Mouse (Mus musculus) Patski (cell line): Measurements from ENCODE around the gene Olfr325. TPM values are rescaled to one million over a fixed set of nuclear protein-coding genes. Genes with fewer than 3 reads are reported as not detected.
"Not testable (repeated sequence)": the region's sequence is repeated elsewhere in the genome, so short reads cannot be mapped to it uniquely, and the experiment has no call there.

Experiments used
- ATAC-seq: fragments of 100-300 bp; one replicate; pipeline ENCODE4 v1.8.0; 2021
- CTCF ChIA-PET: fragments of 350-600 bp; sonication (Branson Sonifier 250); formaldehyde crosslinking; loops from one replicate; lab custom pipeline; 2022; ENCODE audit warnings: inconsistent platforms; lab: Charles Lee
- POLR2A ChIA-PET: fragments of 350-600 bp; sonication (Branson Sonifier 250); formaldehyde crosslinking; loops from one replicate; lab custom pipeline; 2022; ENCODE audit warnings: antibody characterized with exemption, inconsistent platforms; lab: Charles Lee
- DNase-seq: peaks from one replicate; pipeline ENCODE4 v3.0.0-alpha.2; 2011; ENCODE audit warnings: low read depth, low spot score
- H3K27me3 ChIP-seq: fragments of 371-371 bp; one replicate; pipeline ENCODE4 v1.5.1; 2021
- CTCF ChIP-seq: fragments of 100-300 bp; IDR thresholded peaks from one replicate; pipeline ENCODE4 v1.5.1; 2021
- in situ Hi-C: fragments of 300-500 bp; cut with MboI; formaldehyde crosslinking; loops from 3 replicates; pipeline ENCODE4 v1.11.1; 2018; ENCODE audit warnings: low pct_unique_long_range_greater_than_20kb, mixed read lengths
- polyA plus RNA-seq: library from polyadenylated mRNA; unstranded; gene quantifications from one replicate; pipeline ENCODE4 v1.2.3, GENCODE M21; 2021

Olfr325 gene
- polyA plus RNA-seq, result not detected

DNA sequence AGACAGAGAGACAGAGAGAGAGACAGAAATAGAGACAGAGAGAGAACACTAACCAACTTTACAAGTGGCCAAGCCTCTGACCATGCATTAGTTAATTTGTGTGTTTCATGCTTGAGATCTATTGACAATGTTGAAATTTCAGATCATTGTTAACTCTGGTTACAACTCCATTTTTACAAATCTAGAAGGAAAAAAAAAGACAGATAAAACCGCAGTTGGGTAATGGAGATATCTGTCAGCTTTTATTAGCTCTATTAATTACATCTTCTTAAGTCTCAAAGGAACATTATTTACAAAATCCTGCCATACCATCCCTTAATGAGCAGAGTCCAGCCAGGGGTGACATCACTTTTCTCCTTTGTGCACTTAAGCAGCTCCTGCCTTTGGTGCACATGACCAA is at the start of gene Olfr325:
Olfr325 (plus strand) TSS at position 301 of the 400 bp plus-strand sequence.
- no peaks in the 10 kb centered on the region for H3K27me3 ChIP-seq
- TF ChIP-seq CTCF, result no peak
- in situ Hi-C loops, result no loop called here
- ChIA-PET POLR2A (no interaction called here), CTCF (interaction anchor here (1.0 kb wide), 1 partner anchor 25 kb away, joined by 3 read pairs; no protein-coding TSS in a partner anchor)
- ATAC-seq (no peak), DNase-seq (no peak)

DNA sequence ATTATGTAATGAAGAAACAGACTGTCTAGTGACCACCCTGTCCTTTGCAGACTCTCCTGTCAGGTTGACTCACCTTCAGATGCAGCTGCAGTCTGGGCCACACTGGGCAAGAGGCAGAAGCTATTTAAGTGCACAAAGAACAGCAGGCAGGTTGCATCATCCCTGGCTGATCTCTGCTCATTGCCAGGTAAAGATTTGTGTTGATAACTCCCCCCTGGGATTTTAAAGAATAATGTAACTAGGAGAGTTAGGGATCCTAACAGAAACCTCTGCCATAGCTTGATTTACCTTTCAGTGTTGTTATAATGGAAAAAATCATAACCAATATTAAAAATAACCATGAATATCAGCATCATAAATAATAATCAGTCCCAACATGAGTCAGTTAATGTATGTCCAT is 42.8 kb upstream of the Olfr325 start, which contains the start of gene Olfr330:
Olfr330 (minus strand) TSS at position 101 of the 400 bp plus-strand sequence.
- in situ Hi-C loops, DNase-seq, ATAC-seq, POLR2A ChIA-PET, CTCF ChIA-PET: not testable (repeated sequence)
- peaks cover 19% of the 10 kb centered on the region for H3K27me3 ChIP-seq

DNA sequence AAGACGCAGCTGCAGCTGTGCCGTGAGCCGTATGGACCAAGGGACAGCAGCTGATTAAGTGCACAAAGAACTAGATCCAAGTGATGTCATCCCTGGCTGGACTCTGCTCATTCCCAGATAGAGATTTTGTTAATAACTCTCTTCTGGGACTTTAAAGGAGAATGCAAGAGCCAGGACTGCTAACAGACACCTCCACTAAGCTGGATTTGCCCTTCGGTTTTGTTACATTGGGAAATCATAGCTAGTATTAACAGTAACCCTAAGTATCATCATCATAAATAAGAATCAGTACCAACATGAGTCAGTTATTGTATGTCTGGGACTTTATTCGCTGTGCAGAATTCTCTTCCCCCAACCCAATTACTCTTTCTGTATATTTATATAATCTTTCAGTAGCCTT is 31.2 kb upstream of the Olfr325 start, which contains the start of gene Olfr329-ps:
Olfr329-ps (minus strand) TSS at position 101 of the 400 bp plus-strand sequence.
- DNase-seq (no peak), ATAC-seq (no peak)
- CTCF ChIA-PET, result no interaction called here
- POLR2A ChIA-PET, result no interaction called here
- TF ChIP-seq CTCF, result no peak
- in situ Hi-C loops, result no loop called here
- H3K27me3 ChIP-seq, result peaks cover 29% of the 10 kb centered on the region

GRCm38 (mm10) chr11:58555536-58555935 is 22.0 kb upstream of the Olfr325 start, which contains the start of gene Olfr328:
Olfr328 (minus strand) TSS chr11:58555636.
- in situ Hi-C loops, result no loop called here
- CTCF ChIA-PET, result no interaction called here
- DNase-seq, result no peak
- peaks cover 12% of the 10 kb centered on the region for H3K27me3 ChIP-seq
- POLR2A ChIA-PET, result no interaction called here
- TF ChIP-seq CTCF, result no peak
- ATAC-seq, result no peak

GRCm38 (mm10) chr11:58570405-58570804 is 7.1 kb upstream of the Olfr325 start, which contains the start of gene Olfr224:
Olfr224 (minus strand) TSS chr11:58570553.
- ChIA-PET POLR2A (interaction anchor here (0.6 kb wide), 1 partner anchor 178 kb away, joined by 5 read pairs; no protein-coding TSS in a partner anchor), CTCF (no interaction called here)
- no peak for TF ChIP-seq CTCF
- in situ Hi-C loops, result no loop called here
- DNase-seq, result no peak
- H3K27me3 ChIP-seq, result peaks cover 15% of the 10 kb centered on the region
- ATAC-seq, result no peak

DNA sequence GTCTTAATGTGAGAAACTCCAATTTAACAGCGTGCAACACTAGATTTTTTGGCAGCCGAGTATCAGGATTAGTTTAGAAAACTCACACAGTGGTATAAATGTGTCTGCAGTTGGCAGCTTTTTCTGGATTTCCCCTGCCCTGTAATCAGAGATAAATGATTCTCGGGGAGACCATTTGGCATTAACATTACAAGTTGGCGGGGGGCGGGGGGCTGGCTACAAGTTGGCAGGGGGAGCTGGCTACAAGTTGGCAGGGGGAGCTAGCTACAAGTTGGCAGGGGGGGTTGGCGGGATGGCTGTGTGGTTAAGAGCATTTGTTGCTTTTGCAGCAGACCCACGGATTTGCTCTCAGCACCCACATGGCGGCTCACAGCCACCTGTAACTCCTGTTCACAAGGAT is 1.1 kb downstream of the Olfr325 start:
- in situ Hi-C loops, result no loop called here
- ChIA-PET POLR2A (no interaction called here), CTCF (interaction anchor here (1.0 kb wide), 1 partner anchor 23 kb away, joined by 3 read pairs; no protein-coding TSS in a partner anchor)
- no peaks in the 10 kb centered on the region for H3K27me3 ChIP-seq
- ATAC-seq, result no peak
- no peak for DNase-seq
- no peak for TF ChIP-seq CTCF

- ChIA-PET CTCF (interaction anchor here (1.0 to 2.1 kb wide), 7 partner anchors 27 to 286 kb away, joined by 3 to 9 read pairs (median 3); partner anchors contain the start of gene 2210407C18Rik), POLR2A (no interaction called here)
- in situ Hi-C loops, result loop anchor here (5.0 kb wide), 1 partner anchor 191 kb away; no protein-coding TSS in a partner anchor
- peak; percentile 93 for TF ChIP-seq CTCF
- ATAC-seq (peak; percentile 51), DNase-seq (no peak)
- H3K27me3 ChIP-seq, result no peaks in the 10 kb centered on the region
Observed at GRCm38 (mm10) chr11:58587898-58588348, 10.4 kb downstream of the Olfr325 start.

- POLR2A ChIA-PET, result no interaction called here
- in situ Hi-C loops, result loop anchor here (5.0 kb wide), 1 partner anchor 191 kb away; no protein-coding TSS in a partner anchor
- no peak for TF ChIP-seq CTCF
Observed at GRCm38 (mm10) chr11:58588620-58589250, 11.2 kb downstream of the Olfr325 start.

DNA sequence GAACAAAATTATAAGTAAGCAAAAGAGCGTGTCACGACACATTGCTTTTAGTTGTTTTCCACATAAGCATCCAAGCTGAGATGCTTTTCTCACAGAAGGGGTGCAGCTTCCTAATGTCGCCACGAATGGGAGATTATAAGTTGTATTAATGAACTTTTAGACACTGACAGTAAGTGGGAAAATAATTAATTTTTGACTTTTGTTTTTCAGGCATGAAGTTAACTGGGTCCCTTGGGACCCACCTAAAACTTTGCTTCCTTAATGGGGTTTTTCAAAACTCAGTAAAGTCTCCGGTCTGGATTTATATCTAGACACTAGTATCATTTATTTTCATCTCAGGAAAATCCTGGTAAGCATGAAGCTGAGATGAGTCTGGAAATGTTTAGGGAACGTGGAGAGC is 17.3 kb downstream of the Olfr325 start, which contains the start of gene Olfr324:
Olfr324 (plus strand) TSS at position 301 of the 400 bp plus-strand sequence.
- H3K27me3 ChIP-seq, result no peaks in the 10 kb centered on the region
- DNase-seq, result no peak
- ChIA-PET CTCF (no interaction called here), POLR2A (no interaction called here)
- TF ChIP-seq CTCF, result no peak
- no peak for ATAC-seq
- in situ Hi-C loops, result no loop called here

More at GRCm38 (mm10) chr11:58588620-58589250, 11.2 kb downstream of the Olfr325 start:
- CTCF ChIA-PET, result interaction anchor here (1.1 to 2.1 kb wide), 3 partner anchors 47 to 187 kb away, joined by 3 to 9 read pairs (median 5); no protein-coding TSS in a partner anchor
- ATAC-seq, result no peak
- no peaks in the 10 kb centered on the region for H3K27me3 ChIP-seq
- DNase-seq, result no peak

DNA sequence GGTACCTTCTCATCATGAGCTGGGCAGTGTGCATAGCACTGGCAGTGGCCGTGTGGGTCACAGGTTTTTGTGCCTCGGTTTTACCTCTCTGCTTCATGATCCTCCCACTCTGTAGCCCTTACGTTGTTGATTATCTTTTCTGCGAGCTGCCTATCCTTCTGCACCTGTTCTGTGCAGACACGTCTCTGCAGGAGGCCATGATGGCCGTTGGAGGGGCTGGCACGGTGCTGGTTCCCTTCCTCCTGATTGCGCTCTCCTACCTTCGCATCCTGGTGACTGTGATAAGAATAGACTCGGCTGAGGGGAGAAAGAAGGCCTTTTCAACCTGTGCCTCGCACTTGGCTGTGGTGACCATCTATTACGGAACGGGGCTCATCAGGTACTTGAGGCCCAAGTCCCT is 20.3 kb downstream of the Olfr325 start:
- in situ Hi-C loops, result no loop called here
- no peak for TF ChIP-seq CTCF
- POLR2A ChIA-PET, result no interaction called here
- ATAC-seq (no peak), DNase-seq (no peak)
- CTCF ChIA-PET, result no interaction called here
- no peaks in the 10 kb centered on the region for H3K27me3 ChIP-seq

DNA sequence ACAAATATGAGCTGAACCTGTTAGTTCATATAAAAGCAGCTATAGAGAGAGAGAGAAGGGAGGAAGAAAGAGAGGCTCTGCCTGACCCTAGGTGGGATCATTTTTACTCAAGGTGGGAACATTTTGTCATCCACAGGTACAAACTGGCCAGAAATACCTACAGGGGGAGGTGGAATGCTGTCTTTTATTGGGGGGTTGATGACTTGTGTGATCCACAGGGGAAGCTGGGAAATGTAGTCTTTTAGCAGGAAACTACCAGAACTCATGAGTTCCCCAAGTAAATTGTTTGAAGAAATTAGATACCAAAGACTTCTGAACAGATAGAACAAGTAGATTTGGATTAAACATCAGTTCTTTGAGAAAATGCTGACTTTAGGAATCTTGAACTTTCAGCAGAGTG is 24.5 kb downstream of the Olfr325 start:
- no peaks in the 10 kb centered on the region for H3K27me3 ChIP-seq
- in situ Hi-C loops, result no loop called here
- ChIA-PET CTCF (interaction anchor here (0.9 to 2.0 kb wide), 4 partner anchors 18 to 377 kb away, joined by 3 to 5 read pairs (median 3); no protein-coding TSS in a partner anchor), POLR2A (no interaction called here)
- no peak for DNase-seq
- TF ChIP-seq CTCF, result no peak
- ATAC-seq, result no peak
